Mouse (Mus musculus) urinary bladder, postnatal 10 days (tissue): Measurements from ENCODE around the gene Primpol.
"Not testable (repeated sequence)": the region's sequence is repeated elsewhere in the genome, so short reads cannot be mapped to it uniquely, and the experiment has no call there.

Experiments used
- DNase-seq: peaks from one replicate; pipeline ENCODE4 v3.0.0; 2022; ENCODE audit warnings: low spot score

Primpol gene

GRCm38 (mm10) chr8:46603587-46603986 is 13.4 kb downstream of the Primpol start:
- no peak for DNase-seq

- DNase-seq = no peak
These were observed 15.9 kb downstream of the Primpol start for GRCm38 (mm10) chr8:46600959-46601707.

GRCm38 (mm10) chr8:46599314-46599904 is 17.6 kb downstream of the Primpol start:
- no peak for DNase-seq

- no peak for DNase-seq
These were observed 18.3 kb downstream of the Primpol start for GRCm38 (mm10) chr8:46598753-46599152.

GRCm38 (mm10) chr8:46598114-46598513 is 18.9 kb downstream of the Primpol start:
- no peak for DNase-seq

- no peak for DNase-seq
These were observed 19.6 kb downstream of the Primpol start for GRCm38 (mm10) chr8:46597411-46597810.

- DNase-seq = no peak
These were observed 20.5 kb downstream of the Primpol start for GRCm38 (mm10) chr8:46596530-46596929.

GRCm38 (mm10) chr8:46595593-46595992 is 21.4 kb downstream of the Primpol start:
- DNase-seq = no peak

GRCm38 (mm10) chr8:46593772-46594171 is 23.2 kb downstream of the Primpol start:
- DNase-seq = no peak

GRCm38 (mm10) chr8:46593067-46593466 is 23.9 kb downstream of the Primpol start:
- no peak for DNase-seq

GRCm38 (mm10) chr8:46588663-46589062 is 28.3 kb downstream of the Primpol start:
- DNase-seq = no peak

GRCm38 (mm10) chr8:46587911-46588310 is 29.1 kb downstream of the Primpol start:
- no peak for DNase-seq

GRCm38 (mm10) chr8:46585576-46585975 is 31.4 kb downstream of the Primpol start:
- no peak for DNase-seq

- not testable (repeated sequence) for DNase-seq
These were observed 32.7 kb downstream of the Primpol start for GRCm38 (mm10) chr8:46584328-46584727.

GRCm38 (mm10) chr8:46578794-46579193 is 38.2 kb downstream of the Primpol start:
- DNase-seq = no peak

- no peak for DNase-seq
These were observed 43.0 kb downstream of the Primpol start for GRCm38 (mm10) chr8:46573964-46574363.

GRCm38 (mm10) chr8:46573446-46573845 is 43.6 kb downstream of the Primpol start:
- DNase-seq = no peak

- DNase-seq = no peak
These were observed 46.3 kb downstream of the Primpol start for GRCm38 (mm10) chr8:46570673-46571072.

- DNase-seq = no peak
These were observed 47.2 kb downstream of the Primpol start for GRCm38 (mm10) chr8:46569659-46570441.

- DNase-seq = no peak
These were observed 48.1 kb downstream of the Primpol start for GRCm38 (mm10) chr8:46568942-46569341.

GRCm38 (mm10) chr8:46567946-46568345 is 49.1 kb downstream of the Primpol start:
- no peak for DNase-seq

- DNase-seq = no peak
These were observed 50.0 kb downstream of the Primpol start for GRCm38 (mm10) chr8:46566914-46567529.
